Mouse (Mus musculus) hindbrain, embryonic 13.5 days (tissue): ENCODE measurements at regions not wholly inside any gene's neighbourhood (a gene's known extent, or its start where the extent isn't known, plus 50 kb on each side); places are given as distances from the start of the nearest gene placed in this dataset.
A peak's percentile ranks its signal among the peaks of the same experiment; 100 is the strongest.

ENCODE experiments used
- ATAC-seq: fragments of 200-750 bp; cut with Nextera tagmentation; 2 replicates; pipeline ENCODE4 v1.8.0; 2017; ENCODE audit warnings: moderate TSS enrichment; ENCODE audit not compliant: low FRiP score
- H3K27ac ChIP-seq: fragments of 300-500 bp; sonication (generic); 2 replicates; pipeline ENCODE4 v1.5.1; 2015; ENCODE audit warnings: inconsistent platforms, mild to moderate bottlenecking, moderate library complexity
- H3K27me3 ChIP-seq: fragments of 300-500 bp; sonication (generic); 2 replicates; pipeline ENCODE4 v1.6.1; 2015; ENCODE audit warnings: mild to moderate bottlenecking, inconsistent platforms
- H3K36me3 ChIP-seq: fragments of 300-500 bp; sonication (generic); 2 replicates; pipeline ENCODE4 v1.6.1; 2015; ENCODE audit warnings: mild to moderate bottlenecking, inconsistent platforms
- H3K4me1 ChIP-seq: fragments of 300-500 bp; sonication (generic); replicated peaks from 2 replicates; pipeline ENCODE4 v1.6.1; 2015; ENCODE audit warnings: inconsistent platforms
- H3K4me2 ChIP-seq: fragments of 300-500 bp; sonication (generic); 2 replicates; pipeline ENCODE4 v1.6.1; 2015; ENCODE audit warnings: inconsistent platforms, mild to moderate bottlenecking, moderate library complexity
- H3K4me3 ChIP-seq: fragments of 300-500 bp; sonication (generic); 2 replicates; pipeline ENCODE4 v1.5.1; 2015; ENCODE audit warnings: mild to moderate bottlenecking, inconsistent platforms
- H3K9ac ChIP-seq: fragments of 300-500 bp; sonication (generic); 2 replicates; pipeline ENCODE4 v1.6.1; 2015; ENCODE audit warnings: mild to moderate bottlenecking, inconsistent platforms
- H3K9me3 ChIP-seq: fragments of 300-500 bp; sonication (generic); 2 replicates; pipeline ENCODE4 v1.6.1; 2016; ENCODE audit warnings: inconsistent platforms
- WGBS: fragments of 180-500 bp; shearing (Covaris S2); methylation state at CpG from one replicate; pipeline ENCODE4 v1.1.7; 2015; 5-methylcytosine and 5-hydroxymethylcytosine counted together

DNA sequence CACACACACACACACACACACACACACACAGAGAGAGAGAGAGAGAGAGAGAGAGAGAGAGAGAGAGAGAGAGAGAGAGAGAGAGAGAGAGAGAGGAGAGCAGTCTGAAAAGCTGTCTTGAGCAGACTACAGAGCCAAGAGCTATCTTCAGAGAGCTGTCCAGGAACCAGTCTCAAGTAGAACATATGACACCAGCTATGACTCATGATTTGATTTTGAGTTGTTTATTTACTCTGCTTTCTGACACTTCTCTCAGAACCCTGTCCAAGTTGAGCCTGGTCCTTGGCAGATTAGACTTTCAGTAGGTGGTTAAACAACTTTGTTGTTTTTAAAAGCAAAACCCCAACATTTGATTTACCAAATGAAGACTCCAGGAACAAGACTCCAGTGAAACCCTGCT lies 420.8 kb upstream of the Lcorl start:
- no peak for ATAC-seq
- H3K9ac ChIP-seq, result no peak overlapping the region

DNA sequence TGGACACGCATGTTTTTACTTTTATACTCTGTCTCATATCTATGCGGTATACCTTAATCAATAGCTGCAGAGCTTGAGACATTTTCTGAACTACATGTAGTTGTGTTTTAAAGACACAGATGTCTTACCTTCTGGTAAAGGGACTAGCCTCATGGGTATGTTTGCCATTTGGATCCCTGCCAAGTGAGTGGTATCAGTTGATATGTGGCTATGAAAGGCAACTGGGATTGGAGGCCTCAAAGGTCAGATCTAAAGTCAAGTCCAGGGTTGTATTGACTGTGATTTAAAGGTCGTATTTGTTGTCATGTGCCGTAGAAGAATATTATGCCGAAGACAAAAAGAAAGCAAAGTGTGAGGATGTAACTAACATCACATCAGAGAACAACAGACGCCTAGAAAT lies 399.3 kb upstream of the Lcorl start:
- Histone ChIP-seq H3K27me3 (no peaks in the 10 kb centered on the region), H3K27ac (no peak overlapping the region), H3K9me3 (peaks cover 4% of the 10 kb centered on the region; the same call in 1 of the 2 replicates), H3K4me1 (no peaks in the 10 kb centered on the region), H3K9ac (no peak overlapping the region), H3K4me2 (no peak overlapping the region), H3K4me3 (no peak overlapping the region), H3K36me3 (no peaks in the 10 kb centered on the region)
- no peak for ATAC-seq
- WGBS, result 82% methylated on average over 6 of the region's 6 CpGs

More for the DNA sequence above, 420.8 kb upstream of the Lcorl start:
- Histone ChIP-seq H3K9me3 (no peaks in the 10 kb centered on the region), H3K36me3 (no peaks in the 10 kb centered on the region), H3K4me3 (no peak overlapping the region), H3K4me2 (no peak overlapping the region), H3K27ac (no peak overlapping the region), H3K4me1 (no peaks in the 10 kb centered on the region), H3K27me3 (no peaks in the 10 kb centered on the region)

DNA sequence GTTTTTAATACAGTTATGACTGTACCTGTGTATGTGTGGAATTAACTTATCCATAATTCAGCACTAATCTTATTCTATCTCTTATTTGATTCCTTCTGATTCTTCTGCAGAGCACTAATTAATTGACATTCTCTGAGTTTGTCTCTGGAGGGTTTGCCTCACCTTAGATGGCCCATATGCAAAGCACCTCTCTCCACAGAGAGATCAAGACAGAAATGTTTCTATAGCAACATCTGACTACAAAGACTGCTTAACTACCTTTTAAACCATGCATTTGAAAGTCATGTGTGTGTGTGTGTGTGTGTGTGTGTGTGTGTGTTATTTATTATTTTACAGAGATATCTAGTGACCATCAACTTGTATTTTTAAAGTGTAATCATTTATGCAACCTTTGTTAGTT lies 396.5 kb upstream of the Lcorl start:
- Histone ChIP-seq H3K4me1 (no peaks in the 10 kb centered on the region), H3K36me3 (no peaks in the 10 kb centered on the region), H3K4me3 (no peak overlapping the region), H3K4me2 (no peak overlapping the region), H3K9ac (no peak overlapping the region), H3K27me3 (no peaks in the 10 kb centered on the region), H3K27ac (no peak overlapping the region), H3K9me3 (peaks cover 4% of the 10 kb centered on the region; the same call in 1 of the 2 replicates)
- ATAC-seq, result no peak

DNA sequence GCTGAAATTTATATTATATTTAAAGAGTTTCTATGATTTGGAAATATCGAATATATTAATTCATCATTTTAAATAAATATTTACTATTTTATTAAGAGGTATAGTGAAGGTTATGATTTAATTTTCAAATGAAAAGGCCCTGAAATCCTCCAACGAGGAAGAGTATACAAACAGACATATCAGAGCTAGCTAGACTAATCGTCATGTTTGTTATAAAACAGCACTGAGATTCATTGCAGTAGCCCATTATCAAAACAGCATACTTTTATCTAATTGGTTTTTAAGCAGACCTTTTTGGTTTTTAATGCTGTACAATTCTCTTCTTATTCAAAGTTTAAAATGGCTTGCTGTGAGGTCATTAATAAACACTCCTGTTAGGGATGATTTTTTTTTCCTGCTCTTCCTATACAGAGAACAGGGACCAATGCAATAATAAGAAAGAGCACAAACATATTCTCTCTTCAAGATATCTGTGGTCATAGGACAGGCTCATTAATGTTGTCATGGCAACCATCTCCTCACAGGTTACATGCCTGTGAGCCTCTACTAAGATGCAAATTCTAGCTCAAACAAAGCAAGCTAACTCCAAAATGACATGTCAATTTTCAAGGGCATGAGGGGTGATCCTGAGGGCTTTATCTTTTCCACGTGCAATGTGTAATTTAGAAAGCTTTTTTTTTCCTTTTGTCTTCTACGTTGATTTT lies 378.1 kb upstream of the Lcorl start:
- Histone ChIP-seq H3K27me3 (no peaks in the 10 kb centered on the region), H3K27ac (peak overlapping the region; percentile 37; the same call in 1 of the 2 replicates), H3K9ac (no peak overlapping the region), H3K4me2 (no peak overlapping the region), H3K36me3 (no peaks in the 10 kb centered on the region), H3K9me3 (no peaks in the 10 kb centered on the region), H3K4me3 (no peak overlapping the region), H3K4me1 (0 out of 2 replicates have a peak, but pooled peaks cover 5% of the 10 kb centered on the region)
- ATAC-seq, result peak; percentile 90
- WGBS, result 52% methylated on average over 5 of the region's 5 CpGs

DNA sequence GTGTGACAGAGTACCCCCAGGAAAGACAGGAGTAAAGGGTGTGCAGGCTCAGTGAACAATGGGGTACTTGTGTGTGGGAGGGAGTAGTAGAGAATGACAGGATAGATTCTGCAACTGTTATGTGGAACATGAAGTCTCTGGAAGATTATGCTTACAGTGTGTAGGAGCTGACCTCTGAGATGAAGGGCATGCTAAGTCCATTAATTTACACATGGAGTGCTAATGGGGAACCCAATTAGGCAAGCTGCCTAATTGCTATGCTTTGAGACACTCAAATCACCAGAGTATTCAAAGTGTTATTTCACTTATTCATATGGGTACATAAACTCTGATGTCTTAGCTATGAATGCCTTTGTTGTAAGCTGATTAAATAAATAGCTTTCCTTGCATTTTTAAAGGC lies 375.4 kb upstream of the Lcorl start:
- H3K9ac ChIP-seq, result no peak overlapping the region
- no peak overlapping the region for H3K4me3 ChIP-seq
- no peak overlapping the region for H3K4me2 ChIP-seq
- 0 out of 2 replicates have a peak, but pooled peaks cover 5% of the 10 kb centered on the region for H3K4me1 ChIP-seq
- H3K9me3 ChIP-seq, result no peaks in the 10 kb centered on the region
- no peaks in the 10 kb centered on the region for H3K36me3 ChIP-seq
- H3K27me3 ChIP-seq, result no peaks in the 10 kb centered on the region
- H3K27ac ChIP-seq, result no peak overlapping the region
- no peak for ATAC-seq

DNA sequence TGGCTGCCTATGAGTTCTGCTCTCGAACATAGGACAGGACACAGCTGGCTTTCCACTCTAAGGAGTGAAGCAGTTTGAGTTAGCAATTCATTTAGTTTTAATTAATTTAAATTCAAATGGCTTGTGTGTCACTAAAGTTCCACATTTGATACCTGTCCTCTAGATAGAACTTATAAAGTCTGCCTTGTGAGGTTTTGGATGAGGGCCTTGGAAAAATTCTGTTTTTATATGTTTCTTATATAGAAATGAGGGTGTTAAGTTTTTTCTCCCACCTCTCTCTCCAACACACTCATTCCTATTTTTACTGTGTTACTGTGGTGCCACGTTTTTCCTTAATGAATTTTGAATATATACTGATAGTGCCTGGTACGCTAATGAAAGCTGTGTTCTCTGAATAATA lies 371.3 kb upstream of the Lcorl start:
- H3K4me3 ChIP-seq, result no peak overlapping the region
- H3K9ac ChIP-seq, result no peak overlapping the region
- H3K9me3 ChIP-seq, result no peaks in the 10 kb centered on the region
- no peaks in the 10 kb centered on the region for H3K27me3 ChIP-seq
- H3K36me3 ChIP-seq, result no peaks in the 10 kb centered on the region
- H3K27ac ChIP-seq, result no peak overlapping the region
- no peak for ATAC-seq
- no peak overlapping the region for H3K4me2 ChIP-seq
- 0 out of 2 replicates have a peak, but pooled peaks cover 3% of the 10 kb centered on the region for H3K4me1 ChIP-seq
- WGBS, result 76% methylated on average over 3 of the region's 3 CpGs

DNA sequence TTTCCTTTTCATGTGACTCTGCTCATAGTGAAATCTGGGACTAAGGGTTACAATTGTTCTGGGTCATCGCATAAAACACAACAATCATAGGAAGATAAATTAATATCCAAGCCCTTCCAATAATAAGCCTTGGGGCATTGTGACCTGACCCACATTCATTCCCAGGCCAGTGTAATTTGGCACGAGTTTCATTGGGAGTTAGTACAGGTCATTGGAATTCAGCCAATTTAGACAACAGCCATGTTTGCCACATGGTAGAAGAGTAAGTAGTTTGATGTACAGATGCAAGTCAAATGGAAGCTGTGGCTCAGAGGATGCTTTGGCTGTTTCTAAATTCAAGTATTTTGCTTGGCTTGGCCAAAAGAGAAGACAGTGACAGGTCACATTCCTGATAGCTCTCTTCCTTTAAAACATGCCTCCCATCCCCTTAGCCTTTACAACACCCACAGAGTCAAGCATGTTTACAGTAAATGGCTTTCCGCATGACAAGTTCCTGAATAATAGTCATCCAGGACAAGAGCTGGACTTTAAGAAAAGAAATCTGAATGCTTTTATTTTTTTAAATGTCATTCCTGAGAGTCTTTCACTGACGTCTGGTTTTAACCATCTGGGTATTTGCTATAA lies 355.5 kb upstream of the Lcorl start:
- H3K9ac ChIP-seq, result no peak overlapping the region
- no peaks in the 10 kb centered on the region for H3K9me3 ChIP-seq
- H3K4me2 ChIP-seq, result no peak overlapping the region
- H3K4me1 ChIP-seq, result 0 out of 2 replicates have a peak, but pooled peaks cover 5% of the 10 kb centered on the region
- no peaks in the 10 kb centered on the region for H3K27me3 ChIP-seq
- H3K4me3 ChIP-seq, result no peak overlapping the region
- H3K27ac ChIP-seq, result no peak overlapping the region
- WGBS, result 66% methylated on average over 4 of the region's 4 CpGs
- H3K36me3 ChIP-seq, result no peaks in the 10 kb centered on the region
- ATAC-seq, result no peak

DNA sequence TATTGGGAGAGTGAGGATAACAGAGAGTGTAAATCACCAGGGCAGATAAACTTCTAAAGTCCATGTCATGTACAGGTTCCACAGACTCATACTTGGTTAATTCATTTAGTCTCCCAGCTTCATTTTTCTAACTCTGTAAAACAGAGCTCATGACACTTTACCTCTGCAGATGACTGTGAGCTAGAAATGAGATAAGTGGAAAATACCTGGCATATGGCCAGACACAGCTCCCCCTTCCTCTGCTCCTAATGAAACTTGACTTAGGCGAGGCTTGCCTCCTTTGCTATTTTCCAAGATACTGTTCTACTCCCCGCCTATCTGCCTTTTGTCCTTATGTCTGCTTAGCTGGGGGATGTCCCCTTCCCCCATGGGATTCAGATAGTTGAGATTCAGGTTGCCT lies 351.7 kb upstream of the Lcorl start:
- WGBS, result 87% methylated on average over 2 of the region's 2 CpGs
- H3K4me2 ChIP-seq, result no peak overlapping the region
- no peak for ATAC-seq
- no peak overlapping the region for H3K9ac ChIP-seq
- no peaks in the 10 kb centered on the region for H3K36me3 ChIP-seq
- no peaks in the 10 kb centered on the region for H3K9me3 ChIP-seq
- no peaks in the 10 kb centered on the region for H3K27me3 ChIP-seq
- H3K4me3 ChIP-seq, result no peak overlapping the region
- no peak overlapping the region for H3K27ac ChIP-seq
- H3K4me1 ChIP-seq, result 0 out of 2 replicates have a peak, but pooled peaks cover 5% of the 10 kb centered on the region

DNA sequence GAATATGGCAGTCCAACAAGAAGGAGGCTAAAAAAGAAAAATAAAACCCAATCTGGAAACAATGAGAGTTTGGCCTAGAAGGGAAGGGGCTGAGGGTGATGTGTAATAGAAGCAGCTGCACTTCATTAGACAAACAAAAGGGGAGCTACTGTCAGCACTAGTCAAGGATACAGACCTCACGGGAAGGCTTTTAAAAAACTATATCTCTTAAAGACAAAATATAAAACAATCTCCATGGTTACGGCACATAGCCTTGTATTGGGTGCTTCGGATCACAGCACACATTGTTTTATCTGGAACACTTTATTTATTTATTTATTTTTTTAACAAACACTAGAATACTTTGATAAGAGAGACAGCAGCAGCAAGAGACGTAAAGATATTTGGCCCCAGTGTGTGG lies 346.3 kb upstream of the Lcorl start:
- Histone ChIP-seq H3K9ac (no peak overlapping the region), H3K4me2 (no peak overlapping the region), H3K27me3 (no peaks in the 10 kb centered on the region), H3K36me3 (no peaks in the 10 kb centered on the region), H3K27ac (no peak overlapping the region), H3K4me3 (no peak overlapping the region), H3K4me1 (peaks cover 7% of the 10 kb centered on the region; the same call in 1 of the 2 replicates), H3K9me3 (no peaks in the 10 kb centered on the region)
- WGBS, result 73% methylated on average over 4 of the region's 4 CpGs
- ATAC-seq, result no peak

DNA sequence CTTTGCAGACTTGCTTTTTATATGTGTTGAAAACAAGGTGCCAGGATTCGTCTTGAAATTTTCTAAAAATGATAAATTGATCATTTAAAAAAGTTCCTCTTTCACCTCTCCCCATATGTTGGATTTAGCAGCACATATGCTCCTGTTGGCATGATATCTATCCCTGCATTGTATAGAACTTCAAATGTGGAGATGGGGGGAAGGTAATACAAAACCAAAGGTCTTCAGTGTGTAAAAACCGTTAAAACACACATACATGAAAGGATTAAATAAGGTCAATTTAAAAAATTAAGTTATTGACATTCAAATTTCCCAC lies 345.0 kb upstream of the Lcorl start:
- ATAC-seq, result no peak
- no peak overlapping the region for H3K27ac ChIP-seq
- H3K4me2 ChIP-seq, result no peak overlapping the region

DNA sequence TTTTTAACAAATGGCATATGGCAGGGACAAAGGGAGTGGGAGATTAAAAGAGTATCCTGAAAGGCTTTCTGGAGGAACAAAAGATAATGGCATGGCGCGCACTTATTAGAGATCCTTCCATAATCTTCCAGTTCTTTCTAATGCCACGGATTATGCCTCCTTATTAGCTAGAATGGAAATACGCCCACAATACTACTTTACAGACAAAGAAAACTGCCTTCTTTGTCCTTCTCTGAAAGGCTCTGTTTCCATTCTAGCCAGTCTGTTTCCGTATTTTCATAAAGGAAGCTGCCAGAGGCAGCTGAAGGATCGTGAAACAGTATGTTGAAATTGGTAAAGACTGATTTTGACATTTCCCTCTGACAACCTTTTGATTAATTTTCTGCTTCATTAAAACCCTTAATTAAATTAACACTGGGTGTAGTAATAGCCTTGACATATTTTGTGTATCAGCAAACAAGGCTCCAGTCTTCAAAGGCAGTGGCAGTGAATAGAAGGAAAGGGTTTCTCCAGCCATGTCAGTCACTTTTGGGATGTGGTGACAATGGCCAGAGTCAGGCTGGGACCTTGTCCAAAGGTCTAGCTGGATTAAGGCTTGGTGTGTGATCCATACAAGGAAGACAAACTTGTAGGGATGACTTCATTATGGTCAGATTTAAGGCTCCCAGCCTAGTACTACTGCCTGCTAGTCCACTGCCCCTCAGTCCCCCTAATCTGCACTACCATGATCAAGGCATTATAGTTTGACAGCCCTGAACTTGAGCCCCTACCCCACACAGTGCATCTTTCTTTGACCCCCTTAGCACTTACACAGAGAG lies 344.4 kb upstream of the Lcorl start:
- WGBS, result 31% methylated on average over 6 of the region's 6 CpGs
- no peak overlapping the region for H3K27ac ChIP-seq
- no peaks in the 10 kb centered on the region for H3K36me3 ChIP-seq

More for the DNA sequence above, 345.0 kb upstream of the Lcorl start:
- WGBS, result 76% methylated on average over 2 of the region's 2 CpGs
- Histone ChIP-seq H3K27me3 (no peaks in the 10 kb centered on the region), H3K36me3 (no peaks in the 10 kb centered on the region), H3K4me1 (peaks cover 7% of the 10 kb centered on the region; the same call in 1 of the 2 replicates), H3K9ac (no peak overlapping the region), H3K9me3 (no peaks in the 10 kb centered on the region), H3K4me3 (no peak overlapping the region)

DNA sequence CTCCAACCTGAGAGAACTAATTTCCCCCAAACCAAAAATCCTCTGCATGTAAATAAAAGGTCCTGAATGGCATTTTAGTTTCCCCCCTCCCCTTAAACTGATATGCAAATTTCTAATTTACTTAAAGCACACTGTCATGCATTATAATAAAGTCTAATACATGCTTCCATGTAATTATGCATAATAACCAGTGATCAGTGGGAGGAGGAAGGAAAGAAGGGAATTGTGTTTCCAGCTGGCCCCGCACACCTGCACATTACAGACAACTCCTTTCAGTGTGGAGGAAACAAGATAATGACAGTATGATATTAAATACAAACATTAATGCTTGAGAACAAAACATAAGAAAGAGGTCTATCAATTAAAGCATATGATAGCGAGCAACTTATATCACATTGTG lies 329.5 kb upstream of the Lcorl start:
- no peaks in the 10 kb centered on the region for H3K27me3 ChIP-seq
- no peaks in the 10 kb centered on the region; the same call in 1 of the 2 replicates for H3K4me1 ChIP-seq
- no peak overlapping the region for H3K4me3 ChIP-seq
- H3K36me3 ChIP-seq, result no peaks in the 10 kb centered on the region
- 79% methylated on average over 2 of the region's 2 CpGs for WGBS
- no peak overlapping the region for H3K27ac ChIP-seq
- no peak overlapping the region for H3K4me2 ChIP-seq
- H3K9me3 ChIP-seq, result no peaks in the 10 kb centered on the region
- 0 out of 2 replicates have a peak, but pooled peaks have one; percentile 39 for ATAC-seq
- H3K9ac ChIP-seq, result no peak overlapping the region

More for the DNA sequence above, 344.4 kb upstream of the Lcorl start:
- Histone ChIP-seq H3K27me3 (no peaks in the 10 kb centered on the region), H3K9me3 (no peaks in the 10 kb centered on the region), H3K4me2 (no peak overlapping the region), H3K9ac (no peak overlapping the region), H3K4me3 (no peak overlapping the region), H3K4me1 (peaks cover 7% of the 10 kb centered on the region; the same call in 1 of the 2 replicates)
- ATAC-seq, result peak; percentile 63
